Mouse (Mus musculus) cerebellum, adult 2 months (tissue): ENCODE measurements around the gene Rasip1.

Source experiments
- CTCF ChIP-seq: fragments of 200-500 bp; IDR thresholded peaks from 2 replicates; pipeline ENCODE4 v1.5.1; 2011; ENCODE audit warnings: low read depth, mild to moderate bottlenecking, control low read depth, low read length, moderate library complexity, borderline replicate concordance; ENCODE audit not compliant: insufficient read depth
- POLR2A ChIP-seq: fragments of 200-500 bp; IDR thresholded peaks from 2 replicates; pipeline ENCODE4 v1.6.1; 2011; ENCODE audit warnings: low read length, control low read depth, borderline replicate concordance; ENCODE audit not compliant: insufficient read depth

GRCm38 (mm10) chr7:45585923-45586322, 41.4 kb upstream of the Rasip1 start:
- TF ChIP-seq POLR2A = no peak
- TF ChIP-seq CTCF = no peak
